Mouse (Mus musculus) granulocyte monocyte progenitor cell, adult 5-6 weeks (primary cell): ENCODE results near the gene Kansl2. TPM values are rescaled to one million over a fixed set of nuclear protein-coding genes. Genes with fewer than 3 reads are reported as not detected.
"Not testable (repeated sequence)": the region's sequence is repeated elsewhere in the genome, so short reads cannot be mapped to it uniquely, and the experiment has no call there.

Experiments used
- ATAC-seq: replicated peaks from 2 replicates; pipeline ENCODE4 v1.8.0; 2016; ENCODE audit warnings: mild to moderate bottlenecking, moderate TSS enrichment, inconsistent platforms; ENCODE audit not compliant: poor library complexity, severe bottlenecking
- total RNA-seq, 2 experiments: library from RNA; stranded (forward) in 1 of 2; stranded (reverse) in 1 of 2; fragments of 200-712, 200-1000 nt in 1 of 2; fragments of >200 nt in 1 of 2; fragmentation: Nextera tagmentation in 1 of 2; gene quantifications; 2 replicates each; pipeline ENCODE4 v1.2.3; 2014 to 2017

The Kansl2 gene
- total RNA-seq, 2 experiments from 2014 or later = 58.9 to 67.5 TPM

GRCm38 (mm10) chr15:98537923-98538322 lies 3.9 kb upstream of the Kansl2 start:
- no peak for ATAC-seq

- ATAC-seq = no peak
Observed at GRCm38 (mm10) chr15:98536828-98537510, 2.9 kb upstream of the Kansl2 start.

- no peak for ATAC-seq
Observed at GRCm38 (mm10) chr15:98535921-98536320, 1.9 kb upstream of the Kansl2 start.

- ATAC-seq = no peak
Observed at GRCm38 (mm10) chr15:98533035-98533531, 981 bp downstream of the Kansl2 start.

GRCm38 (mm10) chr15:98532281-98532680 lies 1.8 kb downstream of the Kansl2 start:
- 0 out of 2 replicates have a peak, but pooled peaks have one; percentile 8 for ATAC-seq

GRCm38 (mm10) chr15:98528066-98528563 lies 5.9 kb downstream of the Kansl2 start:
- no peak for ATAC-seq

- no peak for ATAC-seq
Observed at GRCm38 (mm10) chr15:98527056-98527771, 6.8 kb downstream of the Kansl2 start.

- ATAC-seq = no peak
Observed at GRCm38 (mm10) chr15:98526057-98526456, 8.0 kb downstream of the Kansl2 start.

GRCm38 (mm10) chr15:98521245-98521644 lies 12.8 kb downstream of the Kansl2 start:
- no peak for ATAC-seq

GRCm38 (mm10) chr15:98517380-98518355 lies 16.4 kb downstream of the Kansl2 start:
- ATAC-seq = peak; percentile 27; the same call in 1 of the 2 replicates

GRCm38 (mm10) chr15:98514845-98515244 lies 19.2 kb downstream of the Kansl2 start:
- not testable (repeated sequence) for ATAC-seq

- ATAC-seq = peak; percentile 34
Observed at GRCm38 (mm10) chr15:98514146-98514545, 19.9 kb downstream of the Kansl2 start.

GRCm38 (mm10) chr15:98513676-98514075 lies 20.4 kb downstream of the Kansl2 start:
- ATAC-seq = not testable (repeated sequence)

GRCm38 (mm10) chr15:98512799-98513321 lies 21.2 kb downstream of the Kansl2 start:
- peak; percentile 73 for ATAC-seq

GRCm38 (mm10) chr15:98512232-98512631 lies 21.8 kb downstream of the Kansl2 start:
- ATAC-seq = no peak

GRCm38 (mm10) chr15:98511386-98511928 lies 22.6 kb downstream of the Kansl2 start:
- ATAC-seq = peak; percentile 35

GRCm38 (mm10) chr15:98510438-98511385 lies 23.4 kb downstream of the Kansl2 start:
- ATAC-seq = peak; percentile 41

- no peak for ATAC-seq
Observed at GRCm38 (mm10) chr15:98509387-98509786, 24.7 kb downstream of the Kansl2 start.
